Mouse (Mus musculus): ENCODE data around the gene Aldh2. TPM values are rescaled to one million over a fixed set of nuclear protein-coding genes. Genes with fewer than 3 reads are reported as not detected.
A peak's percentile ranks its signal among the peaks of the same experiment; 100 is the strongest.

The Aldh2 gene
- polyA plus RNA-seq, 1 experiment from 2014 or later: 123 TPM

DNA sequence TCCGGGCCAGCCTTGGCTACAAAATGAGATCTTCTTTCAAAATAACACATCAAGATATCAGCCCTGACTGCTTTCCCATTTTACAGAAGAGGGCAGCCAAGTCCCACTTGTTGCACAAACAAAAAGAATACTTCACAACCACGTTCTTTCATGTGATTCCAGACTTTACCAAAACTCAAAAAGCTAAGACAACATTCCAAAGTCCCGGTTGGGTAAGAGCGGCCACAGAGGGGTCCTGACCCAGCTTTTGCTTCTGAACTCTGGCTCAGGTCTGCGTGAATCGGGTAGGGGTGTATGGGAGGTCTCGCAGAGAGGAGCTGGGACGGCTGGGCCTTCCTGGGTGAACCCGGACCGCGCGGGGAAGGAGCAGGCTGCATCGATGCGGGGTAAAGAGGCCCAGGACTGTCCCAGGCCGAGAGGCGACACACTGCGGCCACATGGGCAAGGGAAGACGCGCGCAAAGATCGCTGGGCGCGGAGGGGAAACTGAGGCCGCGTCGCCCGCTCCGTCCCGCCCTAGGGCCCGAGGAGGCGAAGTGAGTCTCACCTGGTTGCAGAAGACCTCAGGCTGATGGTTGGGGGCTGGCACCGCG is 712 bp downstream of the Aldh2 start:
- DNase-seq: no peak
- WGBS: 3% methylated on average over 33 of the region's 33 CpGs
- Histone ChIP-seq H3K9me3 (ENCODE audit: low read depth, low read length) (no peaks in the 10 kb centered on the region), H3K27ac (ENCODE audit: low read depth) (peak overlapping the region; percentile 44), H3K4me1 (ENCODE audit: insufficient read depth) (no peaks in the 10 kb centered on the region), H3K4me3 (ENCODE audit: low read depth, low read length) (peak overlapping the region; percentile 78), H3K4me2 (peak overlapping the region; percentile 93), H3K36me3 (ENCODE audit: insufficient read depth) (no peaks in the 10 kb centered on the region), H3K9ac (peak overlapping the region; percentile 86), H3K27me3 (ENCODE audit: insufficient read depth, low read length) (no peaks in the 10 kb centered on the region)
- peak; percentile 70 for ATAC-seq (ENCODE audit: insufficient read depth)
- TF ChIP-seq CTCF (IDR thresholded peaks at IDR 0.05; ENCODE audit: low read depth): no peak

DNA sequence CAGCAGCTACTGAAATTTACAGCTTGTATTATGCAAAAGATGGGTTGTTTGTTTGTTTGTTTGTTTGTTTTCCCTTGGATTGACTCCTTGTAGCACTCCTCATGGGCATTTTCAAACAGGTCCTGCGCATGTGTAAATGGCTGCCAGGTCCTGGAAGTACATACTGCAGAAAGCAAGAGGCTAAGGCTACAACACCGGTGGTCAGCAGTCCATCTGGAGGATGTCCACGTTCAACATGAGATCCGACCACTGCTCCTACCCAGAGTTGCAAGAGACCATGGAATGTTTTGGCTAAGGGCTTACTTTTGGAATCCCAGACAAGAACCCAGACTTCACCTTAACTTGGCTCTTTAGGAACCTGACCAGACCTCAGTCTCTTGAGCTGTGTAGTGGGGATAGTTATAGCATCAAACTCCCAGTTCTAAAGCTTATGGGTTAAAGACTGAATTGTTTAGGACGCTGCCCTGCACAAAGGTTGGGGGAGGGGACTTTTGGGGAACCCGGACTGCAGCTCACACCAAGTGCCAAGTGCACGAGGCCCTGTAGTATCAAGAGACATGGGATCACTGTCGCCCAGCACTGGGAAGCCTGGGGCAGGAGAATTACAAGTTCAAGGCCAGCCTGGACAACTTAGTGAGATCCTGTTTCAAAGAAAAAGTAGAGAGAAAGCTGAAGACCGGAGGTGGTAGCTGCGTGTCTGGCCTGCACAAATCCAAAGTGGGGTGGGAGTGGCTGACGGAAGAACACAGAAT is 1.4 kb downstream of the Aldh2 start:
- 52% methylated on average over 11 of the region's 11 CpGs for WGBS
- Histone ChIP-seq H3K27ac (ENCODE audit: low read depth) (no peak overlapping the region), H3K4me3 (ENCODE audit: low read depth, low read length) (peak overlapping the region; percentile 78), H3K9me3 (ENCODE audit: low read depth, low read length) (no peaks in the 10 kb centered on the region), H3K27me3 (ENCODE audit: insufficient read depth, low read length) (no peaks in the 10 kb centered on the region), H3K36me3 (ENCODE audit: insufficient read depth) (no peaks in the 10 kb centered on the region), H3K9ac (peak overlapping the region; percentile 86; the same call in 1 of the 2 replicates), H3K4me1 (ENCODE audit: insufficient read depth) (peaks cover 4% of the 10 kb centered on the region; the same call in 1 of the 2 replicates), H3K4me2 (peak overlapping the region; percentile 93)
- DNase-seq (peak; percentile 42), ATAC-seq (ENCODE audit: insufficient read depth) (no peak)
- no peak for TF ChIP-seq CTCF (IDR thresholded peaks at IDR 0.05; ENCODE audit: low read depth)

DNA sequence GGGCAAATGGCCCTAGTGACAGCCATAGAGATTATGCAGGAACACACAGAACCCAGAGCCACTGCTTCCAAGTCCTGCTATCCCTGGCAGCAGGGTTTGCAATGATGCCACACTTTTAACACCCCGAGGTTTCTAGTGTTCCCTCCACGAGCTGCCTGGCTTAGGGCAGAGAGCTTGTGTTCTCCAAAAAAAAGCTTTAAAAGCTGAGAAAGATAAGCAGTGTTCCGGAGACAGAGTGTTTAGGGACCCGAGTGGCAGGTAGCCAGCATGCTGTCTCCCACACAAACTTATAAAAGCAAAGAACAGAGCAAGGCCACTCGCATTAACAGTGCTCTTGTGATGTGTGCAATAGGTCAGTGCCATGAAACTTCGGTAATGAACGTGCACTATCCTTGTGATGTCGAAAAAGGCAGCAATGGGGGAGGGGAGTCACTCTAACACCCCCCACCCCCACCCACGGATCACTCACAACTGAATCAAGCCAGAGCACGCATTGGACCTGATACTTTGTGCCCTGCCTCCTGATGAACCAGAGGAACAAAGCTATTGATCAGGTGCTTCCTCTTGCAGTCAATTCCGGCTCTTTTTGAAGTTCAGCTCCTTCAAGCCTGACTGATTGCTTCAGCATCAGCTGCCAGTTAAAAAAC is 2.1 kb downstream of the Aldh2 start:
- no peaks in the 10 kb centered on the region for H3K9me3 ChIP-seq (ENCODE audit: low read depth, low read length)
- no peak overlapping the region for H3K9ac ChIP-seq
- H3K27me3 ChIP-seq (ENCODE audit: insufficient read depth, low read length): no peaks in the 10 kb centered on the region
- H3K36me3 ChIP-seq (ENCODE audit: insufficient read depth): no peaks in the 10 kb centered on the region
- H3K4me1 ChIP-seq (ENCODE audit: insufficient read depth): peaks cover 10% of the 10 kb centered on the region
- ATAC-seq (ENCODE audit: insufficient read depth): no peak
- TF ChIP-seq CTCF (IDR thresholded peaks at IDR 0.05; ENCODE audit: low read depth): no peak
- whole genome bisulfite sequencing: 53% methylated on average over 11 of the region's 11 CpGs
- peak overlapping the region; percentile 93 for H3K4me2 ChIP-seq
- H3K4me3 ChIP-seq (ENCODE audit: low read depth, low read length): no peak overlapping the region
- DNase-seq: peak; percentile 42
- H3K27ac ChIP-seq (ENCODE audit: low read depth): no peak overlapping the region

GRCm38 (mm10) chr5:121589928-121590327 is 3.7 kb downstream of the Aldh2 start:
- no peaks in the 10 kb centered on the region for H3K9me3 ChIP-seq (ENCODE audit: low read depth, low read length)
- DNase-seq (no peak), ATAC-seq (ENCODE audit: insufficient read depth) (no peak)
- no peaks in the 10 kb centered on the region for H3K36me3 ChIP-seq (ENCODE audit: insufficient read depth)
- no peak overlapping the region for H3K4me3 ChIP-seq (ENCODE audit: low read depth, low read length)
- H3K27me3 ChIP-seq (ENCODE audit: insufficient read depth, low read length): no peaks in the 10 kb centered on the region
- no peak for TF ChIP-seq CTCF (IDR thresholded peaks at IDR 0.05; ENCODE audit: low read depth)
- H3K4me1 ChIP-seq (ENCODE audit: insufficient read depth): peaks cover 18% of the 10 kb centered on the region
- no peak overlapping the region for H3K27ac ChIP-seq (ENCODE audit: low read depth)
- no peak overlapping the region for H3K9ac ChIP-seq
- WGBS: 83% methylated on average over 6 of the region's 6 CpGs
- no peak overlapping the region for H3K4me2 ChIP-seq

DNA sequence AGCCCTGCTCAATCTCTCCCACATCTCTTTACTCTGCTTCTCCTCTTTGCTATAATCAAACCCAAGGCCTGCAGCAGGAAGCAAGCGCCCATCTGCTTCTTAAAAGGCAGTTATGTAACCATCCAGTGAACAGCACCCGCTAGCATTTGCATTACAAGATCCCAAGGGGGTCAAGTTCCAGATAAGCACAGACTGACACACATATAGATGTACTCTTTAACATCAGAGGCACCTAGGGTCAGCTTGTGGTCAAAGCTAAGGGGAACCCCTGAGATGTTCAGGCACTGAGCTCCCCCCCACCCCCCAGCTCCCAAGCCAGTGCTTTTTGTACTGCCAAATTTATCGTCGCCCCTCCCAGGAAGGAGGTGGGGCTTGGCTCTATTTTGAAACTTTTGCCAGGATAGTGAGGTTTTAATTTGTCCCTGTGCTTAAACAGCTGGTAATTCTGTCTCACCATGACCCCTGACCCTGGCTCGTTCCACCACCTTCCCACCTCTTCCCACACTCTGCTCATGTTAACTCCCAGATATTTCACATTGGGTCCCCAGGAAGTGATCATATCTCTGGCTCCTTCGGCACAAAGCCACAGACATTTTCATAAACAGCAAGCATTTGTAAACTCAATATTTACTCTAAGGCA is 7.1 kb downstream of the Aldh2 start:
- Histone ChIP-seq H3K4me3 (ENCODE audit: low read depth, low read length) (no peak overlapping the region), H3K9ac (no peak overlapping the region), H3K9me3 (ENCODE audit: low read depth, low read length) (no peaks in the 10 kb centered on the region), H3K27ac (ENCODE audit: low read depth) (peak overlapping the region; percentile 48), H3K36me3 (ENCODE audit: insufficient read depth) (no peaks in the 10 kb centered on the region), H3K27me3 (ENCODE audit: insufficient read depth, low read length) (no peaks in the 10 kb centered on the region), H3K4me1 (ENCODE audit: insufficient read depth) (peaks cover 23% of the 10 kb centered on the region), H3K4me2 (peak overlapping the region; percentile 37)
- peak; percentile 84 for DNase-seq
- ATAC-seq (ENCODE audit: insufficient read depth): peak; percentile 77
- 36% methylated on average over 6 of the region's 6 CpGs for WGBS
- no peak for TF ChIP-seq CTCF (IDR thresholded peaks at IDR 0.05; ENCODE audit: low read depth)

DNA sequence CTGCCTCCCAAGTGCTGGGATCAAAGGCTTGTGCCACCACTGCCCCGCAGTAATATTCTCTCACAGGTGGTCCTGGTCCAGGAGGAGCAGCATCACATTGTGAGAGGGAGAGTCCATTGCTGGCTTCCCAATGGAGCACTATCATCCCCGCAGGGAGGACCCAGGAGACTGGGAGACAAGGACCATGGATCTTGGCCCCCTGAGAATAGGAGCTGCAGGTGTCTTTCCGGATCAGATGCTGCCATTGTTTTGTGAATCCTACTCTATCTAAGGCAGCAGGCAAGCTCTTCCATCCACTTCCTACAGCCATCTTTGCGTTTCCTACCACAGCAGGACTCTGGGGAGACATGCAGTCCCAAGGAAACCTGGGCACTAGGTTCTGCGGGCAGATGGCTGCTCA is 7.9 kb downstream of the Aldh2 start:
- Histone ChIP-seq H3K4me3 (ENCODE audit: low read depth, low read length) (no peak overlapping the region), H3K9me3 (ENCODE audit: low read depth, low read length) (no peaks in the 10 kb centered on the region), H3K27ac (ENCODE audit: low read depth) (peak overlapping the region; percentile 48), H3K27me3 (ENCODE audit: insufficient read depth, low read length) (no peaks in the 10 kb centered on the region), H3K36me3 (ENCODE audit: insufficient read depth) (no peaks in the 10 kb centered on the region), H3K4me2 (no peak overlapping the region), H3K9ac (no peak overlapping the region), H3K4me1 (ENCODE audit: insufficient read depth) (peaks cover 23% of the 10 kb centered on the region)
- no peak for TF ChIP-seq CTCF (IDR thresholded peaks at IDR 0.05; ENCODE audit: low read depth)
- WGBS: 90% methylated on average over 5 of the region's 5 CpGs
- ATAC-seq (ENCODE audit: insufficient read depth): no peak
- no peak for DNase-seq

DNA sequence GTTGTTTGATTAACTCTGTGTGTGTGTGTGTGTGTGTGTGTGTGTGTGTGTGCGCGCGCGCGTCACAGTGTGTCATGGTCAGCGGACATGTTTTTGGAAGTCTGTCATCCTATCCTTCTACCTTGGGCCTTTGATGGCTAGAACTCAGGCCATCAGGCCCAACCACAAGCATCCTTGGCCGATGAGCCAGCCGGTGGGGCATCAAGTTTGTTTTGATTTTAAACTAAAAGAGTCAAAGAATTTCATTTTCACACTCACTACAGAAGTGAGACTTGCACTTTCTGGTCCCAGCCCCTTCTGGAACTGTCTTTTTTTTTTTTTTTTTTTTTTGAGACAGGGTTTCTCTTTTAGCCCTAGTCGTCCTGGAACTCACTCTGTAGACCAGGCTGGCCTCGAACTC is 8.6 kb downstream of the Aldh2 start:
- Histone ChIP-seq H3K4me2 (no peak overlapping the region), H3K36me3 (ENCODE audit: insufficient read depth) (peaks cover 5% of the 10 kb centered on the region), H3K4me1 (ENCODE audit: insufficient read depth) (peaks cover 23% of the 10 kb centered on the region), H3K4me3 (ENCODE audit: low read depth, low read length) (no peak overlapping the region), H3K27me3 (ENCODE audit: insufficient read depth, low read length) (no peaks in the 10 kb centered on the region), H3K27ac (ENCODE audit: low read depth) (no peak overlapping the region), H3K9me3 (ENCODE audit: low read depth, low read length) (no peaks in the 10 kb centered on the region), H3K9ac (no peak overlapping the region)
- DNase-seq: no peak
- no peak for ATAC-seq (ENCODE audit: insufficient read depth)
- no peak for TF ChIP-seq CTCF (IDR thresholded peaks at IDR 0.05; ENCODE audit: low read depth)
- 87% methylated on average over 10 of the region's 10 CpGs for WGBS
